Mouse (Mus musculus): Measurements from ENCODE around the gene Col3a1.

The Col3a1 gene

DNA sequence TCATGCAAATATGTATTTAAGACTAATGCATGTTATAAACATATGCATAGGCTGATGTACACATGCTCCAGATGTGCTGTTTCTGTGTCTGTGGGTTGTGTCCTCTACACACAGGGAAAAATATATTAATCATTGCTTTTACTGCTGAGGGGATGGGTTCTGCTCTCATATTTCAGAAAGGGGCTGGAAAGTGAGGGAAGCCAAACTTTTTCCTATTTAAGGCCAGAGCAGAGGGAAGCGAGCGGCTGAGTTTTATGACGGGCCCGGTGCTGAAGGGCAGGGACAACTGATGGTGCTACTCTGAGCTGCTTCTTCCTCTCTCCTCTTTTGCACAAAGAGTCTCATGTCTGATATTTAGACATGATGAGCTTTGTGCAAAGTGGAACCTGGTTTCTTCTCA, at the start of gene Col3a1:
Gene Col3a1, plus strand, starts transcription at position 151 of the 400 bp plus-strand sequence.
- no peak for DNase-seq

DNA sequence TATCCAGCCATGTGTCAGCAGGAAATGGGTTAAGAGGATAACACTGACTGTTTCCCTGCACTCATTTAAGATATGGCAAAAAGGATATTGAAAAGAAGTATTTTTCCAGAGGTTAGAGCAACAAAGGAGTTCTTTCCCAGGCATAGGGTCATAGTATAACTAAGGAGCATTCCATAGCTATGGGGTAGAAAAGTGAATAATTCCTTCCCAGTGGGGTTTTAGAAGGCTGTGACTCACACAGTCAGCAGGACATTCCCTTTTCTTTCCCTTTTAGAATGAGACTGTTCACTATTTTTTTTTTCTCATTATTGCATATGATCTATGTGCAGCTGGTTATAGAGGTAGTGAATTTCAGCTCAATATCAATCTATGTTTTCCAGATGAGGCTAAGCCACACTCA, 41.9 kb upstream of the Col3a1 start:
- no peak for DNase-seq

DNA sequence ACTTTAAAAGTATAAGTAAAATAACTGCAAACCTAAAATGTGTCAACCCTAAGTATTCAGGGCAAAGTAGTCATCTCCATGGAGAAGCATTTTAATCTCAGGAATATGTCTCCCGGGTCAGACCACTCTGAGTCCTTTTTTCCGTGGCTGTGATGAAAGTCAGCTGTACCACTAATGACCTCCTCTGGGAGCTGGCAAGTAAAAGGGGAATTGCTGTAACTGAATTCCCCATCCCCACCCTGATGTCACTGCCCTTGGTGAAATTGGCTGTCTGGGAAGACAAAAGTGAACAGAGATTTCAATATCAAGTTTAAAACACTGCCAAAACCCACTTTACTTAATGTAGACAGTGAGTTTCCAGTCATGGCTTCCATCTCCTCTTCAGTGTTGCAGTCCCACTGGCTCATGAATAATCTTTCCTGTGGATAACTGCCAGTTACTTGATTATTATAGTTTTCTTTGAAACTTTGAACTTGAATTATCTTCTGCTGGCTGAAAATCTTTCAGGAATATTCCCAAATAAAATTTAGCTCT, 35.3 kb upstream of the Col3a1 start:
- DNase-seq = no peak

DNA sequence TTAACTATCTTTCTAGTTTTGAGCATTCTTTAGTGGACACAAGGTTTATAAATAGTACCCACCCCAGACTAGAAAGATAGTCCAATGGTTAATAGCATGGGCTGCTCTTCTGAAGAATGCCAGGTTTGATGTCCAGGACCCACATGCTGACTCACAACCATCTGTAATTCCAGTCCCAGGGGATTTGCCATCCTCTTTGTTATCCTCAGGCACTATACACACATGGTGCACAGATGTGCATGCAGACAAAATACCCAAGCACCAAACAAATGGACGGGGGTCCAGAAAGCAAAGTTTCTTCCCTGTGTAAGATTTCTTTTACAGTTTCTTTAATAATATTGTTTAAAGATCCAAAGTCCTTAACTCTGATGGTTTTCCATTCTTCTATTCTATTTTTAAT, 23.4 kb upstream of the Col3a1 start:
- DNase-seq = no peak

DNA sequence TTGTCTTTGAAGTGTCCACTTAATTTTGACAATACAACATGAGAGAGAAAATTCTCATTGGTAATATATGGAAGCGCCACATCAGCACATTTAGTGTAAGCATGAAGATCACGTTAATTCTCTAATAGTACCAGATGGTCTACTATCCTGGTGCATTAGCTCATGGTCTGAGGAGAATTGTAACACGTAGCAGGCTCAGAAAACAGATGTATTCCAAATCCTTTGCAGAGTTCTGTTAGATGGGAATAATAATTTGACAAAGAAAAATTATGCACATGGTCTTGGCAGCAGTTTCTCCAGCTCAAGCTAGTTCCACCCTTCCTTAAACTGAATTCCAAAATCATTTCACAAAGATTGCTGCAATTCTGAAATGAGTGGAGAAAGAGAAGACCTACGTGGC, 21.3 kb upstream of the Col3a1 start:
- DNase-seq = no peak

DNA sequence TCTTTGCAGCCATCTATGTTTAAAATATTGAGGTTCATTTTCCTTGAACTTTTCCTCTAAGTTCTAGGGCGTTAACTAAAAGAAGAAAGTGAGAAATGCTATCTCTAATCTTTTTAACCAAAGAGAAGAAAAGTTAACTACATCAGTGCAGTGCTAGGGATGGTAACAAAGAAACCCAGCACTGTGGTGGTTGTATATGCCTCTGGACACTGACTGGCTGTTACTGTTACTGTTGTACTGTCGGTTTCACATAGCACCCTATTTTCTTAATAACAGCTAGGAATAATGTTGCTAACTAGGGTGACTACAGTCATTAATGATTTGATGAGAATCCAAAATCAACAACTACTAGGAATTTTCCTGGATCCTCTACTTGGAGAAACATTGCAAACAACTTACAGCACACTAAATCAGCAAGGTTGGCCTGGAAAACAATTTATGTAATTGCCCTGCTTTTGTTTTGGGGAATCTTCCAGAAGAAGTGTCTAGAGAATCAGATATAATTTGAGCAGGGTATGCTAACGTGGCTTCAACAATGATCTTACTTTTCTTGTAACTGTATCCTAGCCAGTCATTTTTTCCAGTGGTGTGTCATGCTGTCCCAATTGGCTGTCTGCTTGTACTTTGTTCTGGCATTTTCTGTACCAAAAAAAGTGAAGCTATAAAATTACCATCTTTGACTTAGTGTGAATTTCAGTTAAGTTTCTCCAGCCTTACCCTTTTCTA, 11.8 kb upstream of the Col3a1 start:
- DNase-seq = no peak

DNA sequence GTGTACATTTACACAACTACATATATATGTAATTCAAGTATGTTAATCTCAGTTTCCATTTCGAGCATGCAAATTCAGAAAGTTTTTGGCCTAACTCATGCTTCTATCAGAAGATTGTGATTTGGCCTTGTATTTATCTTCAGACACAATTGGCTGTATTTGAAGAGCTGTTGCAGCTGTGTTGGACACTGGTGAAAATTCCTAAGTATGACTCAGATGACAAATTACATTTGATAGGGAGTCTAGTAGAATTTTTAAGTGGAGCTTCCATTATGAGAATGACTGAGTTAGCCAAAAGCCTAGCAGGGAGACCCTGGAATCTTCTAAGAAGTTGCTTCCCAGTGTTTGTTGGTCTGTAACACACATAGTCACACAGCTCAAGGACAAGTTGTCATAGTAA, 7.1 kb upstream of the Col3a1 start:
- DNase-seq = no peak

DNA sequence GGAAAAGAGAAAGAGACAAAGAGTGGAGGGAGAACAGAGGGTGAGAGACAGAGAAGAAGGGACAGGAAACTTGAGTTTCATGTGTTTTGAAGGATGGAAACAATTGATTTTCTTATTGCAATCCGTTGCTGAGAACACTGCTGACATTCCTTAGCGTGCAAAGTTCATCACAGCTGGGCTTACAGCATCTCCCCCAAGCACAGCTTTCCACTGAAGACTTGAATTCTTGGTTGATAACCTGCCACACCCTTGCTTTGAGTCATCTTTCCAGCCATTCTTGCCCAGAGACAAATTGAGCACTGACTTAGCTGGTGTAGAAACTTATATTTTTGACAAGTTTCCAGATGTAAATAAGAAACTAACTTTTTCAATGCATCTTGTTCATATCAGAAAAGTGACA, 2.3 kb upstream of the Col3a1 start:
- no peak for DNase-seq

DNA sequence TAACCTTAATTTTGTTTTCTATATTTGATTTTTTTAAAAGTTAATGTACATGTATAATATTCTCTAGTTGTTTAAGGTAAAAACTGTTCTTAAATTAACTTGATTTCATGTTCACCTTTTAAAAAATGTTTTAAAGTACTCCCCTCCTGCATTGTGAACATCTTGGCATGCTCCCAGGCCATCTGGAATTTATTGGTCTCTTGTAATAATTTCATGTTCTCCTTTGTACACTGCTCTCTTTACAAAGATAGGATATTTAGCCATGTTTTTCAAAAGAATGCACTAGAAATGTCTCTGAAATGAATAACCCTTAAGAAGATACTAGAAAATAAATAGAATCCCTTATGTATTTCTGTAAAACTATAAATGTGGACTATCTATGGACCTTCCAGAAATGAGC, 624 bp downstream of the Col3a1 start:
- DNase-seq = no peak

DNA sequence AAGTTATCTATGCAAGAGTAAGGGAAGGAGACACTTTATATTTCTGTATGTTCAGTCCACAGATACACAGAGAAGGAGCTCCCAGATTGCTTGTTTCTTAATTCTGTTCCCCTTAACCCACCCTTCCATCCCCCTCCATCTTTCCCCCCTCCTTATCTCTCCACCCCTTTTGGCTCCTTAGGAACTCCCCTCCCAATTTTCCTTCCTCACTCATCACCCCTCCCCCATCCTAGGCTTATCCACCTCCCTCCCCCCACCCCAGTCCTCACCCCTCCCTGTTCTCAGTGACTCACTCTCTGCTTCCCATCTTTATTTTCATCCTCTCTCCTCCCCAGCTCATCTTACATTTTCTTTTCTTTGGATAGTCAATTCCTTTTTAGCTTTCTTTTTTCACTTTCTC, 1.5 kb downstream of the Col3a1 start:
- no peak for DNase-seq

DNA sequence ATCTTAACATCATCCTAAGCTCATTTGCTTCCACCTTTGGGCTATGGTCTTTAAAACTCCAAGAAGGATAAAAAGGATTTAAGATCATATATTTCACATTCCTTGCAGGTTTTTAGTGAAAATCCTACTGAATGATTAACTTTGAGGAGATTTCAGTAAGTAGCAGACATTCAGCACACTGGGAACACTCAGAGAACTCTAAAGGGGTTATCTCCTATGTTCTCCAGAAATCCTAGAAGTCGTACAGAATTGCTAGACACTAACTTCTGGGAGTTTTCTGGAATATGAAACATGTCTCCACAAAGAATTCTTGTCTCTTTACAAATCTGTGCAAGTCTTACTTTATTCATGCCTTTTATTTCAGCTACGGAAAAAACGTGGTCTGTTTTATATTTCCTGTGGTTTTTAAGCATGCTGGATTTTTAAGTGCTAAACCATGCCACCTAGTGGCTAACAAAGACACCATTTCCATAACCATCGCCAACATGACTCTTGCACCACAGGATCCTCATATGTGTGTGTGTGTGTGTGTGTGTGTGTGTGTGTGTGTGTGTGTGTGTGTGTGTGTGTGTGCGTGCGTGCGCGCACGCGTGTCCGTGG, 2.5 kb downstream of the Col3a1 start:
- peak; percentile 13 for DNase-seq

DNA sequence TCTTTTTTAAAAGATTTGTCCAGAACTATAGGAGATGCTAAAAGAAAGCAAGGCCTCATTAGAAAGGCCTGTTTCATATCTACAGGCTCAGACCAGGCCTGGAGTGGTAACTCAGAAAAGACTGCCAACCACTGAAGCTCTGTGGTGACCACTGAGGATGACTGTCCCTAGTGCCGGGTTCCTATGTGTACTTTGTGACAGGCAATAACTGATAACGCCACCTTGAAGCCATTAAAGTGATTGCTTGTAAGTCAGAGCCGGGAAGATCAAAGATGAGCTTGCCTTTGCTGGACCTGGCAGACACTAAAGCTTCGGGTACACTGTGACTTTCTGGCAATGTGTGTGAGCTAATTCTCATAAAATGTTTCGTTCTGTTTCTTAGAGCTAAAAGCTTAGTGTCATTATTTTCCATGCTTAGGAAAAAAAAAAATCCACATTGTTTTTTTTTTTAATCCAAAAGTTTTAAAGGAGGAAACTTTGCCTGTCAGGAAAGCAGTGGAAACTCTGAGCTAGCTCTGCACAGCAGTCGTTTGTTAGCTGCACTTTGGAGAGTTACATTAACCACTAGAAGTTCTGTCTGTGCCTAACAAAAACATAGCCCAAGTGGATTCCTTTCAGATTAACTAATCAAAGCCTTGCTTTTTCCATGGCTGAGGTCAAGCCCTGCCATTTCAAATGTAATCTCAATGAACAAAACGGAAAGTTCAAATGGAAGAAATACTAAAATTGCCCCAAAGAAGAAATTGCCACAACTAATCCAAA, 4.6 kb downstream of the Col3a1 start:
- no peak for DNase-seq

DNA sequence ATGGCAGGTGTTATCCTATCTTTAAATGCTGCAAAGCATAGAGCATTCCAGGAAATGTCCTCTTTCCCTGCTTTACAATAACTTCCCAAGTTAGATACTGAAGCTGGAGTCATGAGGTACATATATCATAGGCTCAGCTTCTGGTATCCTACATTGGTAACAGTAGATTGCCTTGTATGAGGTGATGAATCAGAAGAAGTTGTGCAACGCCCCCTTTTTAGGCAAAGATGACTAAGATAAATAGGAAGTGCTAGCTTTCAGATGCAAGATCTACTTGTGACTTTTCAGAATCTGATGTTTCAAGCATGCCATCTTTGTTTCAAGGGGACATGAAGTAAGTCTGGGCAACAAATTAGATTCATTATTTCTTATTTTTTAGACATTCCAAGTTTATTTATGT, 6.9 kb downstream of the Col3a1 start:
- DNase-seq = no peak

DNA sequence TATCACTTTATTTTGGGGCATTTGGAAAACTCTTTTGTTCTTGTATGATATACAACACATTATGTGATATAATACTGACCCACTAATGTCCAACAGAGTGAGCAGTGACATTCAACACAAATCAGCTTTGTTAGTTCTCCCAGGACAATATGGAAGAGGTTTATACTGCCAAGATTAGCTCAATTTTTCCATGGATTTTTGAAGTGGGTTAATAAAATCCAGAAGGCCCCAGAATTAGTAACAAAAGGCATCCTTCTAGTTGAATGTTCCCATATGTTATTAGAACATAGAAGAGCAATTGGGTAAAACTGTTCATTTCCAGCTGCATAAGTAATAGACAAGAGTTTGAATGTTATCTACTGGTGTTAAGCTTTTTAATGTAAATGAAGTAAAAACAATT, 9.5 kb downstream of the Col3a1 start:
- no peak for DNase-seq

DNA sequence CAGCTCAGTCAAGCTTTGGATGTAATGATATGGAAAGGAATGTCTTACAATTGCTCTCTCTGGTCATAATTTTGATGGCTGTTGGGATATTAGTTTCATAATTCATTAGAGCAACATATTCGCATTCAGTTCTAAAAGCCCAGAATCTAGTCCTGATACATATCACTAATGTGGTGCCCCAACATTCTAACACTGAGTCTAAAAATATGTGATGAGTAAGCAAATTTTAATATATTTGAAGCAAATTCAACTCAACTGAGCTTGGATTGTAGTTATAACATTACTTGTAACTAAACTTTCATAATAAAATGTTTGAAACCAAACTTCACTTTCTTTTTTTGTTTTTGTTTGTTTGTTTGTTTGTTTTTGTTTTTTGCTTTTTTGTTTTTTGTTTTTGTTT, 17.8 kb downstream of the Col3a1 start:
- no peak for DNase-seq

DNA sequence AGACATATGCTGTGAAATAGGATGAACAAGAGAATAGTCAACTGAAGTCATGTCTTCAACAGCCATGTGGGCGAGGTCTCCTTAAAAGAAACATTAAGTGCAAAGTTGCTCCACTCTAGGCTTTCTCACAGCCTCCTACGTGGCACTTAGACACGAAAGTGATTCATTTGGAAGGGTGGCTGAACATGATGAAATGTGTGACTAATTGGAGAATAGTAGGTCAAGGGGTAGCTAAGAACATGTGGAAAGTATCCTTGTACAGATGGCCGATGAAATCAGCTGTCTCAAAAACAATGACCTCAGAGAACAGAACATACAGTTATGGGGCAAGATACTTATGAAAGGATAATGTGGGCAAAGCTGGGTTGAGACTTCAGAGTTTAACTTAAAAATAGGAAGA, 44.6 kb downstream of the Col3a1 start:
- DNase-seq = no peak

DNA sequence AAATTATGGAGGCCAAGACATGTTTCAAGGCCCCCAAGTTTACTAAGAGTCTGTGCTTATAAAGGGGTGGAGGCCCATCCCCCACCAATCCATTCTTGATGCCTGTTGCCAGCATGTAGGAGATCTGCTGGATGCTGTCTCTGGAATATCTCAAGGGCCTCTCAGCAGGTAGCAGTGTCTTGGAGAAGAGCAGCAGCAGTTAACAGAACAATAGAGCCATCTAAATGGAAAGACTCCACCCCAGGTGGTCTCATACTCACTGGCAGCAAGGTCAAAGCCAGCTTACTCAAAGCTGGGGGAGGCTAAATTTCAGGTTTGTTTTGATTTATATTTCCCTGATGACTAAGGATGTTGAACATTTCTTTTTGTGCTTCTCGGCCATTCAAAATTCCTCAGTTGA, 46.7 kb downstream of the Col3a1 start:
- DNase-seq = no peak

DNA sequence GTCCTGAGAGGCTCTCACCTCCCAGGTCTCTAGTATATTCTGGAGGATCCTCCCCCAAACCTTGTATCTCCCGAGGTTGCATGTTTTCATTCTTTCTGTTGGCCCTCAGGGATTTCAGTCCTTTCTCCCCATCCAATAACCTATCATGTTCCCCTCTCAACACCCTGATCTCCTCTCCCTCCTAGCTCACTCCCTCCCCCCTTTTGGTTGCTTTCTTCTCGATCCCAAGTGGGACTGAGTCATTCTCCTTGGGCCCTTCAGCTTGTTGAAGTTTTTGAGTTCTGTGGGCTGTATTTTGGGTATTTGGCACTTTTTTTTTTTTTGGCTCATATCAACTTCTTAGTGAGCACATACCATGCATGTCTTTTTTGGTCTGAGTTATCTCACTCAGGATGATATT, 47.8 kb downstream of the Col3a1 start:
- DNase-seq = no peak

DNA sequence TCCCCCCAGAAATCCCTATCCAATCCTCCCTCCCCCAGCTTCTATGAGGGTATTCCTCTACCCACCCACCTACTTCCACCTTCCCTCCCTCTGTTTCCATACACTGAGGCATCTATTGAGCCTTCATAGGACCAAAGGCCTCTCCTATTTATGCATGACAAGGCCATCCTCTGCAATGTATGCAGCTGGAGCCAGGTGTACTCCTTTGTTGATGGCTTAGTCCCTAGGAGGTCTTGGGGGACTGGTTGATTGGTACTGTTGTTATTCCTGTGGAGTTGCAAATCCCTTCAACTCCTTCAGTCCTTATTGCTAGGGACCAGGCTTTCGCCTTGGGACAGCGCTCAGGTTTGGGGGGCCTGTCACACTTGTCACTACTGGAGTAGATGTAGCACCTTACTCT, 48.3 kb downstream of the Col3a1 start:
- DNase-seq = no peak

DNA sequence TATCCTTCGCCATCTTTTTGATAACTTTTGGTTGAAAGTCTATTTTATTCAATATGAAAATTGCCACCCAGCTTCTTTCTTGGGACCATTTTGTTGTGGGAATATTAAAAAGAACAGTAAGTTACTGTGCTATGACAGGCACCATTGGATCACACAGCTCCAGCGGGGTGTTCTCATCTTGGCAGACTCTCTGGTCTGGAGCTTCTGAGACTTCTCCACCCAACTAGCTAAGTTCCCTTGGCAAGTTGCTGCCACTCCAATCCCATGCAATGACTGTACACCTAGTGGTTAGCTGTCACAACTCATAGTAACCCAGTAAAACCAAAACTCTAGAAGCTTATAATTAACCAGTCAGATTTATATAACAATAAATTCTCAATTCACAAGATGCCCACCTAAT, 51.9 kb downstream of the Col3a1 start:
- DNase-seq = no peak

DNA sequence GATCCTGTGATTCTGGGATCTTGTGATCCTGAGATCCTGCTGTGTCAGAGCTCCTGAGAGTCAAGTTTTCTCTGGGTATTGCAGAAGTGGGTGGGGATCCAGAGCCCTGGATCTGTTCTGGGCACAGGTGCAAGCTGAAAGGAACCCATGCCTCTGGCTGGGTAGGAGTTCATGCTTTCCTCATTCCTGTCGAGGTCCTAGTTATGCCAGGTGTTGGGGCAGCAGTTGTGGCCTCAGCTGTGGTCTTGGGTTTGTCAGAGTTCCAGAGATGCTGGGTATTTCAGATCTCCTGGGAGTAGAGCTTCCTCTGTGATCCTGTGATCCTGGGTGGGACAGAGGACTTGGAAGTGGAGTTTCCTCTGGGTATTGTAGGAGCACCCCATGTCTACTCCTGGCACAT, 54.1 kb downstream of the Col3a1 start:
- DNase-seq = no peak

DNA sequence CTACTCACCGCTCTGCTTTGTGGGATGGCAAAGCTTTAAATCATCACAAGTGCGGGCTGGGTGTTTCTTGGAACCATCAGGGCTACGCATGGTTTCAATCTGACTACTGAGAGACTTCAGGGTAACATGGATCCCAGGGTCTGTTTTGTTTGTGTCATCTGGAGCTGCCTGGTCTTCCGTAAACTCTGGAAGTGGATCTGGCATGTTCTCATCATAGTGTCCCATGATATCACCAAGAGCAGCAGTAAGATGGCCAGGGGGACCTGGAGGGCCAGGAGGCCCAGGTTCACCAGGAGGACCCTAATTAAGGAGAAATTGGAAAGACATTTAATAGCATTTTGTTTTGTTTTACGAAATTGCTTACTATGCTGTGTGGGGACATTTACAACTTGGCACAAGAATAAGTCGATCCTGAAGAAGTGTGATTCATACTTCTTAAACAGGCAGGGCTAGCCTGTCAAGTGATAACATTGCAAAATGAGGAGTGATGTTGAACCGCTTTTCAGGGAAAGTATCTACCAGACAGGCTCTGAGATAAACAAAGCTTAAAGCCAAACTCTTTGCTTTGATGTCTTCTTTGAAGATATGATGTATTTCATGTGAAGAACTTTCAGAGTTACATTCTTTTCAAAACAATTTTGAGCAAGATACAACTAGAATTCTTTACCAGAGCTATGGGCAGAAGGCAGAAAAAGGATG, 68.8 kb downstream of the Col3a1 start:
- DNase-seq = no peak

DNA sequence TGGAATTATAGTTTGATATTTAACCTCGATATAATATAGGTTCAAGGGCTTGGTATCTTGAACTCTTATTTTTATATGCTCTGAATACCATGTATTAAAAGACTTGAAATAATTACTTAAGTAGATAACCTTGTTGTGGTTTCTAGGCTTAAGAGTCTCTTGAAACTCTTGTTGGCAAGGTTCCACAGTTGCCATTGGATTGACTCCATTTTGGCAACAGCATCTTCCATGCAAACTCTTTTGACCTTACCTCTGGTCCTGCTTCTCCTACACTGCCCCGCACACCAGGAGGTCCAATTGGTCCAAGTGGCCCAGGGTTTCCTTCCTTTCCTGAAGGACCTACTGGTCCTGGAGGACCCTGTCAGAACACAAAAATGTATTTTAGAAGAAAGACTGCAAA, 70.5 kb downstream of the Col3a1 start:
- no peak for DNase-seq
